Mouse (Mus musculus): ENCODE data around the gene Ier5.

- no peak for TF ChIP-seq TAL1 (conservative IDR thresholded peaks at IDR 0.05; ENCODE audit: low read depth, low read length)
- no peak for TF ChIP-seq CTCF (IDR thresholded peaks at IDR 0.05; ENCODE audit: low read depth, low read length)
- TF ChIP-seq GATA1 (IDR thresholded peaks at IDR 0.05; ENCODE audit: borderline replicate concordance, low read length): no peak
- no peak for TF ChIP-seq POLR2AphosphoS5 (IDR thresholded peaks at IDR 0.05; ENCODE audit: insufficient replicate concordance, low read depth, low read length)
- no peak for TF ChIP-seq GATA2 (IDR thresholded peaks at IDR 0.05; ENCODE audit: borderline replicate concordance, low read depth, low read length)
Measured at GRCm38 (mm10) chr1:155138795-155139194, 39.4 kb upstream of the Ier5 start.
